Mouse (Mus musculus) mesoderm, embryonic 11.5 days (tissue): ENCODE data around the gene Alg14.

ENCODE experiments used
- DNase-seq: peaks from one replicate; pipeline ENCODE4 v3.0.0-alpha.2; 2012; ENCODE audit warnings: low read depth, low spot score

Gene Alg14

DNA sequence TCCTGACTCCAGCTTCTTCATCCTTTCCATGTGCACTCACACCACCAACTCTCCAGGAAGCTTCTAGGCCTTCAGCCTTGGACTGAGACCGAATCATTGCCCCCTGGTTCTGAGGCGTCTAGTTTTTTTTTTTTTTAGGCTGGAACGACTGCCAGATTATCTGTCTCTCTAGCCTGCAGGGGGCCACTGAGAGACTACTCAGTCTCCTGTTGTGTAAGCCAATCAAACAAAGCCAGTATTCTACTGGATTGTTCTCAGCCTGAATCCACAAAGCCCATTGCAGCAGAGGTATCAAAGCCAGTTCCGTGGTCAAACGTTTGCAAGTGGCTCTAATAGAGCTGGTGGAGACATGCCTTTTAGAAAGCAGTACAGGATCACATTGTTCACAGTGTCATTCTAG lies 111.9 kb downstream of the Alg14 start:
- DNase-seq = no peak

DNA sequence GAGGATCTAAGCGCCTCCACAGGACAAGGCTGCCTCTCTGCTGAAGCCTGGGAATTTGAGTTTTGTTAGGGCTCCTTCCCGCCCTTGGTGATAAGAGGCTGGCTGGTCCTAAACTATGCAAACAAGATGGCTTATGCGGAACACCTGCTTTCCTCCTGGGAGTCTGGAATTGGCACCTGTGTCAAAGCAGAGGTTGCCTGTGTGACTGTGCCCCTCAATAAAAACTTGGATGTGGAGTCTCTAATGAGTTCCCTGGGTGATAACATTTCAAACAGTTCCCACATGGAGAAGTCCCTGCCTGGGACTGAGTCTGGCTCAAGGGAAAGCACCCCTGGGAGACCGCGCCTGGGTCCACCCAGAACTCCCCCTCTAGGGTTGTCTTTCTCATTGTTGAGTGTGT lies 113.5 kb downstream of the Alg14 start:
- DNase-seq = no peak

DNA sequence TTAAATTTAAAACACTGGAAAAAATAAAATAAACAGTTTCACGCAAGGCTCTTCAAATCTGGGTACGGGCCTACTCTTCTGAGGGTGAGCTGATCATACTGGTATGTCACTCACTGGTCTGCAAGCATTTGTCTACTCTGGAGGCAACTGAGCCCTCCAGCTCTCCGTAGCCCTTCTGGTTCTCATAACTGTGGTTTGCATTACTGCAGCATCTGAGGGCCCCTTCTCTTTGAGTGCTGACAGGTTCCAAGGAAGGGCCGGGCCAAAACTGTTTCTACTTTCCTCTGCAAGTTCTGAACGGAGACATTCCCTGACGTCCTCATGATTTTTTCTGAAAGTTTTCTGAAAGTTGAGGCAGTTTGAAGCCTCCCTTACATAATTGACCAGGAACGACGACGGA lies 115.8 kb downstream of the Alg14 start:
- no peak for DNase-seq

DNA sequence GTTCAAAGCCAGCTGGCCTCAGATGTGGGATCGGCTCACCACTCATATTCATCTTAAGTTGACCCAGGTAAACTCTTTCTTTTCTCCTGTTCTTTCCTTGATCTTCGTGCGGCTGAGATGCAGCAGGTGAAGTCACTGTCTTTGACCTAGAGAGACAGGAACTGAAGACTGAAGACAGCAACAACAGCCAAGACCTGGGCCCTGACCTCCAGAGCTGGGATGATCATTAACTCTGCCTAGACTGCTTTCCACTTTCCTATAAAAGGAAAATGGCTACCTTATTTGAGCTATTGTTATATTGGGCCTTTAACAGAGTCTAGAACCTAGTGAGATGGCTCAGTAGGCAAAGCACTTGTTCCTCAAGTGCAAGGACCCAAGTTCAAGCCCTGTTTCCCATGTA lies 116.8 kb downstream of the Alg14 start:
- no peak for DNase-seq

DNA sequence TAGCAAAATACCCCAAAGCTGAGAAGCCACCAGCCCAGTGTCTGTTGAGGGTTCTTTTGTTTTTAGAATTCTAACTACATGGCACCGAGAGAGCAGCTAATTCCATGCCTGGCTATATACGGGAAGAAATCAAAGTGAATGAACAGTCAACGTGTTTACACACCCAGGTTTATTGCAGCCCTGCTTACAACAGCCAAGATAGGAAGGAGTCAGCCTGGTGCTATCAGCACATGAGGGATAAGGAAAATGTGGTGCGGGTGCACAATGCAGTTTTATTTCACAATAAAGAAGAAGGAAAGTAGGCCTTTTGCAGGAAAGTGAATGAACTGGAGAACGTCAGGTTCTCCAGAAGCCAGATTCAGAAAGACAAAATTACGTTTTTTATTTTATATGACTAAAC lies 119.9 kb downstream of the Alg14 start:
- no peak for DNase-seq
